Mouse (Mus musculus): ENCODE data around the gene Oas1h. TPM values are rescaled to one million over a fixed set of nuclear protein-coding genes. Genes with fewer than 3 reads are reported as not detected.
"Not testable (repeated sequence)": the region's sequence is repeated elsewhere in the genome, so short reads cannot be mapped to it uniquely, and the experiment has no call there.

The Oas1h gene
- polyA plus RNA-seq, 1 experiment from 2014 or later = not detected

GRCm38 (mm10) chr5:120890026-120890425 lies 28.8 kb downstream of the Oas1h start:
- Histone ChIP-seq H3K4me3 (no peak overlapping the region), H3K9ac (no peak overlapping the region), H3K4me2 (no peak overlapping the region), H3K4me1 (no peaks in the 10 kb centered on the region), H3K9me3 (replicated peaks) (no peaks in the 10 kb centered on the region), H3K27ac (no peak overlapping the region), H3K27me3 (no peaks in the 10 kb centered on the region), H3K36me3 (ENCODE audit: poor library complexity, severe bottlenecking) (no peaks in the 10 kb centered on the region)
- 80% methylated on average over 2 of the region's 2 CpGs for WGBS
- ATAC-seq = no peak

GRCm38 (mm10) chr5:120890991-120891390 lies 29.8 kb downstream of the Oas1h start:
- Histone ChIP-seq H3K4me3 (no peak overlapping the region), H3K9me3 (replicated peaks) (no peaks in the 10 kb centered on the region), H3K36me3 (ENCODE audit: poor library complexity, severe bottlenecking) (no peaks in the 10 kb centered on the region), H3K4me1 (no peaks in the 10 kb centered on the region), H3K9ac (no peak overlapping the region), H3K4me2 (no peak overlapping the region), H3K27me3 (no peaks in the 10 kb centered on the region), H3K27ac (no peak overlapping the region)
- no peak for ATAC-seq
- WGBS = 52% methylated on average over 3 of the region's 3 CpGs

DNA sequence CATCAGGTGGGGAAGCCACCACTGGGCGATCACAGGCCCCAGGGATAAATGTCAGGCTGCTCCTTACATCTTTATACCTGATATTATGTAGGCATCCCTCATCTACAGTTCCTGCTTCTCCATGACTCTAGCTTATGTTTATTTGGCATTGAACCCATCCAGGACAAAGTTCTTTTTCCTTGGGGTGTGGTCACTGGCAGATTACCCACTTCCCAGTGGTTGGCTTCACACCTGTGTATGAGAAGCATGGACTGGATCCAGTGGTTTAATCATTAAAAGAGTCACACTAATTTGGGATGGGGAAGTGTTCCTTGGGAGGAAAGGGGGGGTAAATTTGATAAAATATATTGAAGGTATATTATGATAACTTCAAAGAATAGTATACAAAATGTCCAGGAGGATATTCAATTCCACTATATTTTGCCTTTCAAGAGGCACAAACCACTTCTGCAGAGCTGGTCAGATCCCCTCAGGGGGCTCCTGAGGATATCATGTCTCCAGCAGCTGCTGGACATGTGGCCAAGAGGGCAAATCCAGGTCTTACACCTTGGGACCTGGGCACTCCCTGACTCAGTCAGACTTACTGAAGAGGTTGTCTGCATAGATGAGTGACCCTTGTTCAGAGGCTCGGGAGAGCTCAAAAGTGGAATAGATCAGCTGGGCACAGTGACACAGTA lies 30.5 kb downstream of the Oas1h start:
- H3K9me3 ChIP-seq (replicated peaks); H3K9ac ChIP-seq; H3K27me3 ChIP-seq; H3K27ac ChIP-seq; H3K4me2 ChIP-seq; ATAC-seq; H3K36me3 ChIP-seq (ENCODE audit: poor library complexity, severe bottlenecking); H3K4me3 ChIP-seq; H3K4me1 ChIP-seq: not testable (repeated sequence)
- WGBS = 84% methylated on average over 2 of the region's 2 CpGs

GRCm38 (mm10) chr5:120892243-120892660 lies 31.0 kb downstream of the Oas1h start:
- Histone ChIP-seq H3K27ac (no peak overlapping the region), H3K9me3 (replicated peaks) (no peaks in the 10 kb centered on the region), H3K36me3 (ENCODE audit: poor library complexity, severe bottlenecking) (no peaks in the 10 kb centered on the region), H3K4me2 (no peak overlapping the region), H3K4me3 (no peak overlapping the region), H3K9ac (no peak overlapping the region), H3K4me1 (no peaks in the 10 kb centered on the region), H3K27me3 (no peaks in the 10 kb centered on the region)
- no peak for ATAC-seq
- 79% methylated on average over 2 of the region's 2 CpGs for WGBS

DNA sequence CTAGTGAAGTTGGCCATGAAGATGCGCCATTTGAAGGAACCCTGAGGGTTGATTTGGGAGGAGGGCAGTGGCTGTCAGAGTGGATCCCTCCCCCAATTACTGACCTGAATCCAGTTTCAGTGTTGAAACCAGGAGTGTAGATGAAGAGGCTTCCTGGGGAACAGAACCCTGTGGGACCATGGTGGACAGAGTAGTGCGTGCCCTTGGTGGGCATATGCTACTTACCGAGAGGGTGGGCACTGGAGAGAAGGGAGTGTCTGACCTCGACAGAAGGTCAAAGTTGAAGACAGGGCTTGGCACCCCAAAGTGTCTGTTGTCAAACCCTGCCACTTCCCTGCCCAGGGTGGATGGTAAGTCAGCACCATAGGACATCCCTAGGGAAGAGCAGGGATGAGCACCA lies 32.6 kb downstream of the Oas1h start:
- not testable (repeated sequence) for ATAC-seq; H3K27me3 ChIP-seq; H3K36me3 ChIP-seq (ENCODE audit: poor library complexity, severe bottlenecking); H3K9ac ChIP-seq; H3K4me1 ChIP-seq; H3K4me2 ChIP-seq; H3K27ac ChIP-seq; H3K9me3 ChIP-seq (replicated peaks); H3K4me3 ChIP-seq
- WGBS = 94% methylated on average over 4 of the region's 4 CpGs

DNA sequence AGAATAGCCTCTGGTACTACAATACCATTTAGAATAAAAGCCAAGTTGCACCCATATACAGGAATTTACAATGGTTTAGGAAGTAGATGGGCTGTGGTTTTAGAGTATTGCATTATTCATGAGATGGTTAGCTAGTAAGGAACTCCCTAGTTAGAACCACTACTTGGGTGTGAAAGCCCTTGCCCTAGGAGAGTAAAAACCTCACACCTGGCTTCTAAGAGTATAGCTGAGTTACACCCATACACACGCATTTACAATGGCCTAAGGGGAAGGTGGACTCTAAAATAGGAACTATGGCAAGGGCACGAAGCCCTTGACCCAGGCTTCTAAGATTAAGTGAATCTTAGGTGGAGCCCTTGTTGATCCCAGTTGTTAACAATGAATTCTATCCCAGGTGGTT lies 33.5 kb downstream of the Oas1h start:
- ATAC-seq; H3K27me3 ChIP-seq; H3K27ac ChIP-seq; H3K9ac ChIP-seq; H3K9me3 ChIP-seq (replicated peaks); H3K36me3 ChIP-seq (ENCODE audit: poor library complexity, severe bottlenecking); H3K4me1 ChIP-seq; H3K4me2 ChIP-seq; H3K4me3 ChIP-seq: not testable (repeated sequence)
- 87% methylated on average over 2 of the region's 2 CpGs for WGBS

- ATAC-seq = no peak
- no peaks in the 10 kb centered on the region for H3K4me1 ChIP-seq
- H3K27ac ChIP-seq = no peak overlapping the region
- no peak overlapping the region for H3K4me2 ChIP-seq
- H3K36me3 ChIP-seq (ENCODE audit: poor library complexity, severe bottlenecking) = no peaks in the 10 kb centered on the region
- no peak overlapping the region for H3K4me3 ChIP-seq
- H3K9ac ChIP-seq = no peak overlapping the region
- 87% methylated on average over 11 of the region's 11 CpGs for WGBS
- H3K27me3 ChIP-seq = no peaks in the 10 kb centered on the region
- H3K9me3 ChIP-seq (replicated peaks) = no peaks in the 10 kb centered on the region; the same call in 1 of the 2 replicates
Measured at GRCm38 (mm10) chr5:120895231-120895900, 34.1 kb downstream of the Oas1h start.

DNA sequence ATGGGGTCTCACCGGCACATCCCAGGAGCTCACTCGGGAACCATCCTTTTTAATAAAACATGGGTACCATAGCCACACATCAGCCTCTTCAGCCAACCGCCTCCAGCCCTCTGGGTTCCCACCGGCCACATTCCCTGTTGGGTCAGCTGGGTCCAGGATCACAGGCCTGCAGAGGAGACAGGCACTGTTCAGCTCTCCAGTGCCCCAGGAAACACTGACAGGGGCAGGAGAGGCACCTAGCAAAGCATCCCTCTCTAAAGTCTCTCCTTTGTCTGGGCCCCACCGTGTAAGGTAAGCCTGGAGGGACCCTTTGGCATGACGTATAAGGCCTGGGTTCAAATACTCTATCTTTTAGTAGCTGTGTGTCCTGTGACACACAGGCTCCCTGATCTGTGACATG lies 37.1 kb downstream of the Oas1h start:
- no peaks in the 10 kb centered on the region for H3K36me3 ChIP-seq (ENCODE audit: poor library complexity, severe bottlenecking)
- no peak overlapping the region for H3K4me3 ChIP-seq
- no peak for ATAC-seq
- no peak overlapping the region for H3K27ac ChIP-seq
- no peak overlapping the region for H3K4me2 ChIP-seq
- H3K9ac ChIP-seq = no peak overlapping the region
- H3K27me3 ChIP-seq = no peaks in the 10 kb centered on the region
- 90% methylated on average over 6 of the region's 6 CpGs for WGBS
- no peaks in the 10 kb centered on the region; the same call in 1 of the 2 replicates for H3K9me3 ChIP-seq (replicated peaks)
- no peaks in the 10 kb centered on the region for H3K4me1 ChIP-seq

DNA sequence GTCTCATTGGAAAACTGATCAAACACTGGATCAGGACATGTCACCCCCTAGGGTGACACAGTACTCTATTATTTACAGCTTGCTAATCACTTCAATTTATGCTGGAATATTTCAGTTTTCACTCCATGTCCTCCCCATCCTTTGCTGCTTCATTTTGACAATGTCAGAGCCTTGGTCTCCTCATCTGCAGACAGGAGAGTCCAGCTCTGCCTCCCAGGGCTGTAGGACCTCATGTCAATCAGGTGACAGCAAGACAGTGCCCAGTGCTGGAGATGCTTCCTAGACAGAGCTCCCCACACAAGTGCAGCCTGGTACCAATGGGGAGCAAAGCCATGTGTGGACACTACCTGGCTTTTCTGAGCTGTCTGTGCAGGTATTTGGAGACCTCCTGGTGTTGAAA lies 37.5 kb downstream of the Oas1h start:
- no peak for ATAC-seq
- no peak overlapping the region for H3K9ac ChIP-seq
- H3K27me3 ChIP-seq = no peaks in the 10 kb centered on the region
- no peaks in the 10 kb centered on the region; the same call in 1 of the 2 replicates for H3K9me3 ChIP-seq (replicated peaks)
- H3K27ac ChIP-seq = no peak overlapping the region
- H3K36me3 ChIP-seq (ENCODE audit: poor library complexity, severe bottlenecking) = no peaks in the 10 kb centered on the region
- no peak overlapping the region for H3K4me2 ChIP-seq
- no peaks in the 10 kb centered on the region for H3K4me1 ChIP-seq
- no peak overlapping the region for H3K4me3 ChIP-seq

GRCm38 (mm10) chr5:120900666-120901065 lies 39.4 kb downstream of the Oas1h start:
- H3K9me3 ChIP-seq (replicated peaks) = no peaks in the 10 kb centered on the region; the same call in 1 of the 2 replicates
- no peaks in the 10 kb centered on the region for H3K4me1 ChIP-seq
- 57% methylated on average over 1 of the region's 1 CpGs for WGBS
- no peak for ATAC-seq
- H3K9ac ChIP-seq = no peak overlapping the region
- H3K4me3 ChIP-seq = no peak overlapping the region
- no peaks in the 10 kb centered on the region for H3K36me3 ChIP-seq (ENCODE audit: poor library complexity, severe bottlenecking)
- no peaks in the 10 kb centered on the region for H3K27me3 ChIP-seq
- H3K4me2 ChIP-seq = no peak overlapping the region
- no peak overlapping the region for H3K27ac ChIP-seq

- ATAC-seq = no peak
- Histone ChIP-seq H3K4me3 (no peak overlapping the region), H3K9me3 (replicated peaks) (no peaks in the 10 kb centered on the region; the same call in 1 of the 2 replicates), H3K4me2 (no peak overlapping the region), H3K27ac (no peak overlapping the region), H3K4me1 (no peaks in the 10 kb centered on the region), H3K27me3 (no peaks in the 10 kb centered on the region), H3K9ac (no peak overlapping the region), H3K36me3 (ENCODE audit: poor library complexity, severe bottlenecking) (no peaks in the 10 kb centered on the region)
- 94% methylated on average over 5 of the region's 5 CpGs for WGBS
Measured at GRCm38 (mm10) chr5:120902056-120902455, 40.8 kb downstream of the Oas1h start.

GRCm38 (mm10) chr5:120906791-120907733 lies 45.8 kb downstream of the Oas1h start, which contains the start of gene Oas1a:
TSS of gene Oas1a (minus strand) at chr5:120907521.
- H3K4me2 ChIP-seq; H3K9ac ChIP-seq; H3K4me3 ChIP-seq; H3K27me3 ChIP-seq; ATAC-seq; H3K27ac ChIP-seq; H3K9me3 ChIP-seq (replicated peaks); H3K36me3 ChIP-seq (ENCODE audit: poor library complexity, severe bottlenecking); H3K4me1 ChIP-seq: not testable (repeated sequence)
- 41% methylated on average over 8 of the region's 12 CpGs for WGBS
